Mouse (Mus musculus): ENCODE results near the gene Gpr1.
"Not testable (repeated sequence)": the region's sequence is repeated elsewhere in the genome, so short reads cannot be mapped to it uniquely, and the experiment has no call there.

The Gpr1 gene

DNA sequence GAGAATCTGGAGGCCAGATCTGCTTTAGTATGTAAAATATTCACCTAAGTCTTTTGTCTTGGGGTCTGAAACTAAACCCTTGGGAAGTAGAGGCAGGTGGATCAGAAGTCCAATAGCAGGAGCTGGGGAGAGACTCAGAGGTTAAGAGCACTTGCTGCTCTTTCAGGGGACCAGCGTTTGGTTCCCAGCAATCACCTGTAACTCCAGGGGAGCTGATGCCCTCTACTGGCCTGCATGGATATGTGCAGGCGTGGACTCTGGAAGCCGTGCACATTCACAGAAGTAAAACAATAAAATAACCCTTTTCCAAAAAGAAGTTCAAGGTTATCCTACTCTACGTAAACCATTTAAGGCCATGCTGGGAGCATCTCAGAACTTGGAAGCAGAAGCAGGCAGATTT is 4.9 kb upstream of the Gpr1 start:
- no peak for DNase-seq (ENCODE audit: low spot score)

DNA sequence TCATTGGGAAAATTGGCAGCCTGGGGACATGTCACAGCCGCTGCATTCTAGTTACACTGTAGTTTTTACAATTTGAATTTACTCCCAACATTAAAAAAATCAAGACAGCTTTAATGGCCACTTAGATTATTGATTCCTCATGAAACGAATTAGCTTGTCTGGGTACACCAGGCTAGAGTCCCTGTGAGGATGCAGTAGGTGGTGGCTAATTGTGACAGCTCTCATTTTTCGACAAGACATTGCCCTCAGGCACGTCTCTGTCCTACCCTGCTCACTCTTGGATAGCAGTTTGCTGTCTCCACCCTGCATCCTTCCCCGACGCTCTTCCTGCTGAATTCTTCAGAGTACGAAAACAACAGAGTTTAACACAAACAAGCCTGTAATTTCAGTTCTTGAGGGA is 288 bp upstream of the Gpr1 start:
- no peak for DNase-seq (ENCODE audit: low spot score)

DNA sequence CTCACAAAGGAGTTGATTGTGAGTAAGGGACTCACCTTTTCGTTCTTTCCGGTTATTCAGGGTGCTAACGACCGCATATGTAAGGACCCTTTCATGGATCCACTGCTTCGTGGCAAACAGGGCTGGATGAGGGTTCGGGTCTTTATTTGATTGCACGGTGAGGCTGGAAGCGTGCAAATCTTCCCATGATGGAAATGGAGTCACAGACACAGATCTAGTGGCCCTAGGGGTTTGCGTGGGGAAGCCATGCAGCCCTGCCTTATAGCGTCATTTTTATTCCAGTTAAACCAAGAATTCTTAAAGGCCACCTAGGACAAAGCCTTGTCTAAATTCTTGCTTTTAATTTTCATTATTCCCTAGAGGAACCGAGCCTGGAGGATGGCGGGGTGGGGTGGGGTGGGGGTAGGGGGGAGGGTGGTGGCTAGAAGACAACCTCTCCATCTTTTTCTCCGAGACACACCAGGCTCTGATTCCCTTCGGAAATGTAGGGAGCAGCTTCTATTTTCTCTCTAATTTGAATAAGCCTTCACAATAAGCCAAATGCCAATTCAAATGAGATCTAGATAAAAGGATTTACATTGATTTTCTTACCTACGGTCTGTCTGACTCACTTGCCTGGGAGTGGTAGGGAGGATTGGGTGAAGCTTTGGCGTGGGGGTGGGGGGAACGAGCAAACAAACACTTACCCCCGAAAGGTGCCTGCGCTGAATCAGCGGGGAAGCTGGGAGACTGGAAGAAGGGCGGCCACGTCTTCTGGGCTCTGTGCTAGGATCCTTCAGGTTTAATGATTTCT is 669 bp downstream of the Gpr1 start:
- DNase-seq (ENCODE audit: low spot score) = no peak

DNA sequence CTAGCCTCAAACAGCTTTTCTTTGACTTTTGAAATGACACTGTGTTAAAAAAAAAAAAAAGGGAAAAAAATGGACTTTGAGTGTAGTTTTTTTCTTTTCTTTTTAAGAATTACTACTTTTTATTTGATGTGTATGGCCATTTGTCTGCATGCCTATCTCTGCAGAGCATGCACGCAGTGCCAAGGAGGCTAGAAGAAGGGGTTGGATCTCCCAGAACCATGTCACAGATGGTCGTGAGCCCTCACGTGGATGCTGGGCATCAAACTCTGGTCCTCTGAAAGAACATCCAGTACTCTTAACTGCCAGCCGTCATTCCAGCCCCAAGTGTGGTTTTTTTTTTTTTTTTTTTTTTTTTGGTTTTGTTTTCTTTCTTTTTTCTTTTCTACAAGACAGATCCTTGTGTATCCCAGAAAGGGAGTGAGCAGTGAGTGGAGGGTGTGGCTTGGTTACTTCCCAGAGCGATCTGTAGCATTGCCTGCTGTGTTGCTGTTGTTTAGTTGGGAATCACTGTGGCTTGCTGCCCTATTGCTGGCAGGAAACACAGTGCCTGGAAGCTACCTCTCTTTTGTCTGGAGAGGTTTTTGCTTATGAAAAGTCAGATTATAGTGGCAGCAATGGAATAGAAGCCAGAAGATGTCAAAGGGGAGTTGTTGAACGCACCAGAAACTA is 4.3 kb downstream of the Gpr1 start:
- no peak for DNase-seq (ENCODE audit: low spot score)

DNA sequence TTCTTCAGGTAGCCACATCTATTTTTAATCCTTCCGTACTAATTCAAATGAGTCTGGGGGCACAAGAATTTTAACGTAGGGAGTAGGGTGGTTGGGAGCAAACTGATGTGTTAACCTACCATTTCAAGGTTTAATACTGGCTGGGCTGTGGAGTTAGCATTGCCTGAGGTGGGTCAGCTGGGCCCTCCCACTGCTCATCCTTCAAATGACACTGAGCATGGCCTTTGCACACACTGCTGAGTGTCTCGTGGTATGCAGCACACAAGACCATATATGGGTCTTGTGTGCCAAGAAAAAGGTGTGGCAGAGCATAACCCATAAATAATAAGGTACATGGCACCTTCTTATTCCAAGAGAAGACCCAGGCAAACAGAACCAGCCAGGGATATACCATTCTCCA is 6.7 kb downstream of the Gpr1 start:
- DNase-seq (ENCODE audit: low spot score) = no peak

DNA sequence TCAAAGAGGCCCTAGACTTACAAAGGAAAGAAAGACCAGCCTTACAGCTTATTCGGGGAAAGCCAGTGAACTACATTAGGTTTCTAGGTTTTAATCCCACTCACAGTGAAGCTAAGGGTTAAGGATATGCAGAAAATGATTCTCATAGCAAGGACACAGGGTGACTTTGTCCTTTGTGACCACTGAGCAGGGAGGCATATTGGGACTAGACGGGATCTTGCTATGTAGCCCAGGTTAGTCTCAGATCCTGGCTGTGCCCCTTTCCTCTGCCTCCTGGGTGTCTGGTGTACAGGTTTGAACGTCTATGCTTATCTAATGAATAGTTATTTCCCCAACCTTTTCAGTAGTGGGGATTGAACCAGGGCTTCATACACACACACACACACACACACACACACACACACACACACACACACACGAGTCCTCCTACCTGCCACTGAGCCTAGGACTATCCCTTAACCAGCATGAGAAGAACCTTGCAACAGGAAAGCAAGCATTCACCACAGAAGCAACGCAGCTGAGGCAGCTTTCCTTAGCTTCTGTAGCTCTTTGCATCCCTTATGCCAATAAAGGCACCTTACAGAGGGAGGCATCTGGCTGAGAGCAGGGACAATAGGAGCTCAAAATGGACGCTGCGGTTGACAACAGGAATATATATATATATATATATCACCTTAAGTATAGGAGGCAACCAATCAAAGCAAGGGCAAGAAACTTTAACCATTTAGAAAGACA is 9.5 kb downstream of the Gpr1 start:
- DNase-seq (ENCODE audit: low spot score) = no peak

DNA sequence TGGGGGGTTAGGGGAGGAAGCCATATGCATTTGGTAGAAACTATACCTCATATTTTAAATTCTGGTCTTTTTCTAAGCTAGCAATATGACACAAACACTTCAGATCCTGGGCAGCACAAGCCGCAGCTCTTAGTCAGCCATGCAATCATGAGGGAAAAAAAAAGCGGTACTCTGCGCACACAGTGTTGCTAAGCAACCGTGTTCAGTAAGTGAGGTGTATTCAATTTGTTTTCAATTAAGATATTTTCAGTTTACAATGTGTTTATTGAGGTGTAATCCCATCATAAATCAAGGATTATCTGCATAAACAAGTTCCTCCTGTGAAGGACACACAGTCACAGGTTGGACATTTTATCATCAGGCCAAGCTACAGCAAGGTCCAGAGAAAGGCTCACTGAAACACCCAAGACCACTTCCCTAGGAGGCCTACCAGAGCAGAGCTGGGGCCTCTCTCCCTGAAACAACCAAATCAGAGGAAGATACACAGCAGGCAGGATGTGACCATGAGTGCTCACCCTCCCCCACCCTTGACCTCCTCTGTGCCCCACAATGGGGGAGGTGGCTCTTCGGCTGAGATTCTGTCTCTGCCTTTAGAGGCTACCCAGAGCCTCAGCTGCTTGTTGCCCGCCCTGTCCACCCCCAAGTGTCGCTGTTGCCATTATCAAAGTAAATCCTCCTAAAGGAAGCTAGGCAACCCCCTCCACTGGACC is 10.2 kb downstream of the Gpr1 start:
- DNase-seq (ENCODE audit: low spot score) = no peak

DNA sequence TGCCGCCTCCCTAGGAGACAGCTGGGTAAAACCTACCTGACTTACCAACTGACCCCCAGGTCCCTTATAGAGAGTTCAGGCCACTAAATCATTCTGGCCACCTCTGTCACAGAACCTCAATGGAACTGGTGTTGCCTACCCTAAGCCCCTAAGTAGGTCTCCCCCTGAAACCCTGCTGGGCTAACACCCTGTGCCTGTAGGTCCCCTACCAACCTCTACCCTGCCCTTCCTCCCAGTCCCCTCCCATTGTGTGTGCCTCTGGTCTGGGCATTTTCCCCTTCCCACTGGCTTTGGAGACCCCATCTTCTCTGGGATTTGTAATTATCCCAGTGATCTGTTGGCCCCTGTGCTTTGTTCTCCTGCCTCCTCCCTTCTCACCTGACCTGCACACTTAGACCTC is 10.9 kb downstream of the Gpr1 start:
- no peak for DNase-seq (ENCODE audit: low spot score)

DNA sequence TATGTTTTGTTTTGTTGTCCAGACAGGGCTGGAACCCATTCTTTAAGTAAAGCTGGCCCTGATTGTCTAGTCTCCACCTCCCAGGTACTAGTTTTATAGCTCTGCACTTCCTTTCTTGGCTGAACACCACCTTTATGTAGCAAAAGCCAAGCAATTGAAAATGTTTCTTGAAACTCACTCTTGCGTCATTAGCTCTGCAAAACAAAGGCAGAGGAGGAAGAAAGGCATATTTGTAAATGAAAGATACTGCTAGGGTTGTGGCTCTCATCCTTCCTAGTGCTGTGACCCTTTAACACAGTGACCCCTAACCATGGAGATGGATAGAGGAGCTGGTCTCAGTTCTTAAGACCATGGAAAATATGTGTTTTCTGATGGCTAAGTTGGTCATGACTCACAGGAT is 12.7 kb downstream of the Gpr1 start:
- DNase-seq (ENCODE audit: low spot score) = no peak

DNA sequence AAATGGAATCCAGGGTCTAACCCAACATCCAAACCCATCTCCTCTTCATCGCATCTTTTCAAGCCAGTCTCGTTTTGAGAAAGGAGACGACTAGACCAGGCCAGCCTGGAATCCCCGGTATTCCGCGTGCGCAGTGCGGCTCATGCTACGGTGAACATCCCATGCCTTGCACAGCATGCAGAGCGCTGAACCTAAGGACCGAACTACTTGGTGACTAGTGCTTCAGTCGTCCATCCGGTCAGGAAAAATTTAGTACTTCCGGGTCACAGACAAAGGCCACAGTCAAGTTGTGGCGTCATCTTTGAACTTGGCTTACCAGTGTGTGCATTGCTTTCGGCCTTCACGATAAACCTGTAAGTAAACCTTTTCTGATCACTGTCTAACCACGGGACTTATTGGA is 14.0 kb downstream of the Gpr1 start:
- DNase-seq (ENCODE audit: low spot score) = no peak

DNA sequence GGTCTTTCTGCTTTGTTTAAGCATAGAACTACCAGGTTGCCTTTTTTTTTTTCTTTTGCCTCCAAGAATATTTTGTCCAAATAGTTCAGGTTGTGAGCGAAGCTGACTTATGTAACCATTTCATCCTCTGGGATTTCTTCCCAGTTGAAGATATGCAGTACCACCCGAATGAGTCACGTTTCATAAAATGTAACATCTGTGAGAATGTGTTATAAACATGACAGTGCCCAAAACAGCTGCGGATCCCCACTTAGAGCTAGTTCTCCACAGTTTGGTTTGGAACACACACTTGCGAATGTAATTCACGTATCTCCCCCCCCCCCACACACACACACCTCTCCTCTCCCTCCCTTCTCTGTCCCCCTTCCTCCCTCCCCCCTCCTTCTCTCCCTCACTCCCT is 15.0 kb downstream of the Gpr1 start:
- DNase-seq (ENCODE audit: low spot score) = no peak

DNA sequence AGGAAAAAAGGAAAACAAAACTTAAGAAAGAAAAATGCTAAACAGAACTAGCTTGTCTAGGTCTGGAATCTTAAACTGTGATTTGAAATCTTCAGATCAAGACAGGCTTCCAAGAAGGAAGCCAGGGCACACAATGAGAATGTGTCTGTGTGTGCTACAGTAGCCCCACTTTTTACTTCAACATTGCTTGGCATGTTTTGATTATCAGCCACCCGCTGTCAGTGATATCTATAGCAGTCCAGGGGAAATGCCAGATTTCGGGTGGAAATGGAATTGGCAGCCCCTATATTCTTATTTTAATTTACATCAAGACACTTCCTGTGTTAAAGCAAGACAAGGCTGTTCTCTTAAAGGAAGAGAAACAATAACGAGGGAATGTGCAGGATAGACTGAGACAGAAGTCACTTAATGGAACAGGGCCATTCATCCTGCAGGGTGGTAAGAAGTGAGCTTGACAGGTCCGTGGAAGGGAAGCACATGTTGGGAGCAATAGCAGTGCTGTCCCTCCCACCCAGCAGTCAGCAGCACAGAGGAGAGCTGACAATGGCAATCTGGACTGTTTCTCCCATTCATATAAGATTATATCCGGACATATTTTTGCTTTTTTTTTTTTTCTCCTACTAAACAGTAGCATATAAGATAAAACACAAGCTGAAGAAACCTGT is 18.4 kb downstream of the Gpr1 start:
- DNase-seq (ENCODE audit: low spot score) = no peak

DNA sequence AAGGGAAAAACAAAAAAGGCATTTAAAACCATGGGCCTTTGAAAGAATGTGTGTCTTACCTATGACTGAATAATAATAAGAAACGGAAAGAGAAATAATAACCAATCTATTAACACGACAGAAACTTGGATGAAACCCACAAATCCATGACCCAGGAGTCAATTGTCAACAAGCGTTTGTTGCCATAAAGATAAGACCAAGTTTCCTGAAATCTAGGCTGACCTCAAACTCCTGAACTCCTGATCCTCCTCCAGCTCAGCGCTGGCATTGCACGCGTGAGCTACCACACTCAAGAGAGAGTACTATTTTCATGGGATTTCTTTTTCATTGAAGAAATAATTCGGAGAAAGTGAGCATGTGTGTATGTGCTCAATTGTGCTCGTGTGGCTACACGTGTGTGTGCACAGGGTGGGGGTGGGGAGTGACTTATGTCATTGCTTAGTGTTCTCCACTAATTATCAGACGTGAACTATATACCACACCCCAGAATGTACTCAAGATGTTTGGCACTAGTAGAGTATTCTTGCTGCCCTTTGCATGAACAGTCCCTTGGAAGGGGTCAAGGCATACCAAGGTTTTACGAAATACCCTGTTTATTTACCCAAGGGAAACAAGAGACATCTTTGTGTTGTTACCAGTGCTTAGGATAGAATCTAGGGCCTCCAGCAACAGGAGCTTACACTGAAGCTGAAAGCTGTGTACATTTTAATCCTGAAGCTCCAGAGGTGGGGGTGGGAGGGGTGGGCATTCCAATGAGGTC is 21.9 kb downstream of the Gpr1 start:
- no peak for DNase-seq (ENCODE audit: low spot score)

DNA sequence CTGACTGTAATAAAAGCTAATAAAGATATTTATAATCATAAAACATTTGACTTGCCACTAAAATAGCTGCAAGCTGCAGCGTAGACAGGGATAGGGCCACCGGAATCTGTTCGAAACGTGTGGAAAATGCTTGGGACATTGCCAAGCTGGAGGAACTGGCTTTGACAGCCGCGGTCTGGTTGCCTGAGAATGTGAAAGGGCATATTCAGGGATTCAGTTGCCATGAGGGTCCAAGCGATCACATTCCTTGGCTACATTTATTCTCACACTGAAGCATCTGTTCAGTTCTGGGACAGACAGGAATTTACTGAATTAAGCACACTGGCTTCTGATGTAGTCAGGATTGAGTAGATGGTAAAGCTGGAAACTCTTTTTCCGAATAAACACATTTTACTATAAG is 23.5 kb downstream of the Gpr1 start:
- DNase-seq (ENCODE audit: low spot score) = no peak

DNA sequence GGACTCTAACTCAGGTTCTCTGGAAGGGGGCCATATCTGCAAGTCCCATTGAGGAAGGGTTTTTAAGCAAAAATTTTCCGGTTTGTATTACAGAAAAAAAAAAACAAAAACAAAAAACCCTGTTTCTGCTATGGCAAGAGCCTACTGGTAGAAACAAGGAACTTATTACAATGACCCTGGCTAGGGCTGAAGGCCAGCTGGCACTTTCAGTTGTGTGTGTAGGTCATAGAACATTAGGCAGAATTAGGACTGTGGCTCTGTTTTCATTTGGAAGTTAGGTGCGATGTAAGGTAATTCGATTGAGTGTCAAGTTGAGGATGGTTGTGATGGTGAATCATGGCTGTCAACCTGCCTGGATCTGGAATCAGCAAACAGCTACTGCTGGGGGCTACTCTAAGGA is 25.8 kb downstream of the Gpr1 start:
- DNase-seq (ENCODE audit: low spot score) = no peak

DNA sequence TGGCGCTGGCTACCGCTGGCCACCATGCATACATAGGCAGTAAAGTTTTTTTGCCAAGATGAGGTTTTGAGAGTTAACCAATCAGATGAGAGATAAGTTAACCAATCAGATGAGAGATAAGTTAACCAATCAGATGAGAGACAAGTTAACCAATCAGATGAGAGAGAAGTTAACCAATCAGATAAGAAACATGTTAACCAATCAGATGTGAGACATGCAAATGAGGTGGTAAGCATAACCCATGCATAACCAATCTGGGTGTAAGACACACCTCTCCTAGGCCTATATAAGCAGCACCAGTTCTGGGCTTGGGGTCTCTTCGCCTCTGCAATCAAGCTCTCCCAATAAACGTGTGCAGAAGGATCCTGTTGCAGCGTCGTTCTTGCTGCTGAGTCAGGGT is 28.9 kb downstream of the Gpr1 start:
- not testable (repeated sequence) for DNase-seq (ENCODE audit: low spot score)

DNA sequence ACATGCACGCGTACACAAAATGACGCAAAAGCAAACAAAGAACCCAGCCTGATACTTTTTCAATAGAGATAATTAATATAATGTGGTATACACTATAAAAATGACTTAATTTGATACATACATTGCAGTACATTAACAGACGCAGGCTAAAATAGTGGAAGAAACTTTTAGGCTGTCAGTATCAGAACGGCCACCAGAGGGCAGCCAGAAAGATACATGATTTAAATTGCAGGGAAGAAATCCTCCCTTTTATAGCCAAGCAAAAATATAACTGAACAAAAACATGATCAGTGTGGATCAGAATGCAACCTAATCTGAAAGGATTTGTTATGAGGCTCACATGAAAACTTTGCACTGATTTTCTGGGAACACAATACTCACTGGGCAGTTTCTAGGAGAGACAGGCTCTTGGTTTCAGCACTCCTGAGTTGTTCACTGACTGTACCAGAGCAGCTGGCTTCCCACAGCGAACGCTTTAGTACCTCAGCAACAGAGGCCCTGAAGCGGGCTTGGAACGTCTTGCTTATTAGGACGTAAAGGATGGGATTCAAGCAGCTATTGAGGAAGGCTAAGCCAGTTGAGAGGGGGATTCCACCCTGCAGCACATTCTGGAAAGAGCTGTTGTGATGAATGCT is 31.6 kb downstream of the Gpr1 start:
- peak; percentile 65 for DNase-seq (ENCODE audit: low spot score)

DNA sequence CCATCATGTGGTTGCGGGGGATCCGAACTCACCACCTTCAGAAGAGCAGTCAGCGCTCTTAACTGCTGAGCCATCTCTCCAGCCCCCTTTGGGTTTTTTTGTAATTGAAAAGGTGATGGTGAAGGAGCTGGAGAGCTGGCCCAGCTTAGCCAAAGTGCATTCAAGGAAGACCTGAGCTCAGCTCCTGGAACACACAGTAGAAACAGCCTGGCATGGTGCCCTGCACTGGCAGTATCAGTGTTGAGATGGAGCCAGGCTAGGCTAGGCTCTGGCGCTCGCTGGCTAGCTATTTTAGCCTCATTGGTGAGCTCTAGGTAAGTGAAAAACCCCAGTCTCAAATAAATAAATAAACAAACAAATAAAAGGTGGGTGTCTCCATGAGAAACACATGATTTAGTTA is 32.1 kb downstream of the Gpr1 start:
- DNase-seq (ENCODE audit: low spot score) = peak; percentile 64

DNA sequence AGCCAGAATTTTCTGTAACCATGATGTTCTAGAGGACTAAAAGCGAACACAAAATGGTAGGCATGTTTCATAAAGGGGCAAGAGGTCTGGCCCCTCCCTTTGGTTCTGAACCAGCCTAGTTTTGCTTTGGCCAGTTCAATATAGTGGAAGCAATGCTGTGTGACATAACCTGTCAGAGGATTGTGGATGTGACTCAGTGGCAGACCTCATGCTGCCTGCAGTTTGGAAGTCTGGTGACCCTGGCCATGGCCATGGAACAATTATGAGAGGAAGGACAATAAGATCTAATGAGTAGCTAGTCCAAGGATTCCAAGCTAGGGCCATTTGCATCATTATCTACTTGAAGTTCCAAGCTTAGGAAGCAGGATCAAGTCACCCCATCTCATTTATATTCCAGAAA is 32.9 kb downstream of the Gpr1 start:
- no peak for DNase-seq (ENCODE audit: low spot score)

DNA sequence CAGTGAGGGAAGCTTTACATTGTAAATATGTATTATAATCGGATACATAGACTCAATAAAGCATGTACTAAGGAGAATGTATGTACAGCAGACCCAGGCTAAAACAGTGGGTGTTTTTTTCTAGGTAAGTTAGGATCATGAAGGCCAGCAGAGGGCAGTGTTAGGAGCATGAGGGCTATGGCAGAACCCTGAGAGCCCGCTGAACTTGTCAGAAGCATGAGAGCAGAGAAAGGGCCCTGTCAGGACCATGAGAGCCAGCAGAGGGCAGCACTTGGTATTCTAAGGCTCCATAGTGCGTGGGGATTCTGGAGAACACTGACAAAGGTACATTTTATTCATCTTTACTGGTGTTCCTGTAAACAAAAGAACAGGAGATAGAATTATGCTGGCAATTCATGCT is 33.3 kb downstream of the Gpr1 start:
- peak; percentile 94 for DNase-seq (ENCODE audit: low spot score)

DNA sequence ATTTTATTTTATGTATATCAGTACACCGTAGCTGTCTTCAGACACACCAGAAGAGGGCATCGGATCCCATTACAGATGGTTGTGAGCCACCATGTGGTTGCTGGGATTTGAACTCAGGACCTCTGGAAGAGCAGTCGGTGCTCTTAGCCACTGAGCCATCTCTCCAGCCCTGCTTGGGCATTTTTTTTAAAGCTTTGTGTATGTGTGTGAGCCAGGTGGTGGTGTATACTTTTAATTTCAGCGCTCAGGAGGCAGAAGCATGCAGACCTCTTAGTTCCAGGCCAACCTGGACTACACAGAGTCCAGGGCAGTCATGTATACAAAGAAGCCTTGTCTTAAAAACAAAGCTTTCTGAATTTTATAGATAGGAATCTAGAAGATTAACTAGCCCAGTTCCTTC is 33.8 kb downstream of the Gpr1 start:
- DNase-seq (ENCODE audit: low spot score) = not testable (repeated sequence)
